Mouse (Mus musculus): ENCODE measurements at regions not wholly inside any gene's neighbourhood (a gene's known extent, or its start where the extent isn't known, plus 50 kb on each side); places are given as distances from the start of the nearest gene placed in this dataset.

GRCm38 (mm10) chr15:93000121-93000520, 274.9 kb downstream of the Gxylt1 start:
- no peaks in the 10 kb centered on the region for H3K9me3 ChIP-seq (replicated peaks; ENCODE audit: control insufficient read depth, insufficient read depth, low read length, poor library complexity, severe bottlenecking)
- no peak overlapping the region for H3K27ac ChIP-seq (ENCODE audit: insufficient read depth, low read length)
- H3K4me1 ChIP-seq (ENCODE audit: control insufficient read depth, insufficient read depth, low read length): peaks cover 2% of the 10 kb centered on the region
- no peak overlapping the region for H3K4me3 ChIP-seq (ENCODE audit: low read depth, low read length)
- TF ChIP-seq EP300 (IDR thresholded peaks at IDR 0.05; ENCODE audit: insufficient read depth, low read depth, low read length): no peak
- no peak for TF ChIP-seq CTCF (IDR thresholded peaks at IDR 0.05; ENCODE audit: low read depth, low read length)
- TF ChIP-seq POLR2A (IDR thresholded peaks at IDR 0.05; ENCODE audit: insufficient read depth, low read length): no peak
- H3K9ac ChIP-seq (ENCODE audit: low read depth, poor library complexity, severe bottlenecking): no peak overlapping the region
- H3K27me3 ChIP-seq (ENCODE audit: control insufficient read depth, insufficient read depth, low read length, poor library complexity, severe bottlenecking): peaks cover 1% of the 10 kb centered on the region; the same call in 1 of the 2 replicates
- H3K36me3 ChIP-seq (ENCODE audit: control insufficient read depth, insufficient read depth, low read length, poor library complexity, severe bottlenecking): no peaks in the 10 kb centered on the region

GRCm38 (mm10) chr15:92997933-92998332, 277.0 kb downstream of the Gxylt1 start:
- Histone ChIP-seq H3K27ac (ENCODE audit: insufficient read depth, low read length) (no peak overlapping the region), H3K4me3 (ENCODE audit: low read depth, low read length) (no peak overlapping the region), H3K36me3 (ENCODE audit: control insufficient read depth, insufficient read depth, low read length, poor library complexity, severe bottlenecking) (no peaks in the 10 kb centered on the region), H3K27me3 (ENCODE audit: control insufficient read depth, insufficient read depth, low read length, poor library complexity, severe bottlenecking) (peaks cover 1% of the 10 kb centered on the region; the same call in 1 of the 2 replicates), H3K4me1 (ENCODE audit: control insufficient read depth, insufficient read depth, low read length) (peaks cover 2% of the 10 kb centered on the region), H3K9ac (ENCODE audit: low read depth, poor library complexity, severe bottlenecking) (no peak overlapping the region), H3K9me3 (replicated peaks; ENCODE audit: control insufficient read depth, insufficient read depth, low read length, poor library complexity, severe bottlenecking) (no peaks in the 10 kb centered on the region)
- TF ChIP-seq POLR2A (IDR thresholded peaks at IDR 0.05; ENCODE audit: insufficient read depth, low read length): no peak
- TF ChIP-seq EP300 (IDR thresholded peaks at IDR 0.05; ENCODE audit: insufficient read depth, low read depth, low read length): no peak
- no peak for TF ChIP-seq CTCF (IDR thresholded peaks at IDR 0.05; ENCODE audit: low read depth, low read length)

GRCm38 (mm10) chr15:92994191-92994671, 280.7 kb downstream of the Gxylt1 start:
- H3K4me1 ChIP-seq (ENCODE audit: control insufficient read depth, insufficient read depth, low read length): no peaks in the 10 kb centered on the region
- no peak overlapping the region for H3K9ac ChIP-seq (ENCODE audit: low read depth, poor library complexity, severe bottlenecking)
- no peaks in the 10 kb centered on the region for H3K9me3 ChIP-seq (replicated peaks; ENCODE audit: control insufficient read depth, insufficient read depth, low read length, poor library complexity, severe bottlenecking)
- no peak for TF ChIP-seq EP300 (IDR thresholded peaks at IDR 0.05; ENCODE audit: insufficient read depth, low read depth, low read length)
- TF ChIP-seq CTCF (IDR thresholded peaks at IDR 0.05; ENCODE audit: low read depth, low read length): no peak
- TF ChIP-seq POLR2A (IDR thresholded peaks at IDR 0.05; ENCODE audit: insufficient read depth, low read length): no peak
- no peak overlapping the region for H3K27ac ChIP-seq (ENCODE audit: insufficient read depth, low read length)
- no peak overlapping the region for H3K4me3 ChIP-seq (ENCODE audit: low read depth, low read length)
- peaks cover 1% of the 10 kb centered on the region; the same call in 1 of the 2 replicates for H3K27me3 ChIP-seq (ENCODE audit: control insufficient read depth, insufficient read depth, low read length, poor library complexity, severe bottlenecking)
- no peaks in the 10 kb centered on the region for H3K36me3 ChIP-seq (ENCODE audit: control insufficient read depth, insufficient read depth, low read length, poor library complexity, severe bottlenecking)

- Histone ChIP-seq H3K4me3 (ENCODE audit: low read depth, low read length) (no peak overlapping the region), H3K27me3 (ENCODE audit: control insufficient read depth, insufficient read depth, low read length, poor library complexity, severe bottlenecking) (peaks cover 1% of the 10 kb centered on the region; the same call in 1 of the 2 replicates), H3K9me3 (replicated peaks; ENCODE audit: control insufficient read depth, insufficient read depth, low read length, poor library complexity, severe bottlenecking) (no peaks in the 10 kb centered on the region), H3K27ac (ENCODE audit: insufficient read depth, low read length) (no peak overlapping the region), H3K4me1 (ENCODE audit: control insufficient read depth, insufficient read depth, low read length) (no peaks in the 10 kb centered on the region), H3K9ac (ENCODE audit: low read depth, poor library complexity, severe bottlenecking) (no peak overlapping the region), H3K36me3 (ENCODE audit: control insufficient read depth, insufficient read depth, low read length, poor library complexity, severe bottlenecking) (no peaks in the 10 kb centered on the region)
- no peak for TF ChIP-seq EP300 (IDR thresholded peaks at IDR 0.05; ENCODE audit: insufficient read depth, low read depth, low read length)
- TF ChIP-seq CTCF (IDR thresholded peaks at IDR 0.05; ENCODE audit: low read depth, low read length): no peak
- TF ChIP-seq POLR2A (IDR thresholded peaks at IDR 0.05; ENCODE audit: insufficient read depth, low read length): no peak
Measured at GRCm38 (mm10) chr15:92993538-92994190, 281.3 kb downstream of the Gxylt1 start.

GRCm38 (mm10) chr15:92975774-92976173, 299.2 kb downstream of the Gxylt1 start:
- Histone ChIP-seq H3K9ac (ENCODE audit: low read depth, poor library complexity, severe bottlenecking) (no peak overlapping the region), H3K4me1 (ENCODE audit: control insufficient read depth, insufficient read depth, low read length) (no peaks in the 10 kb centered on the region), H3K27ac (ENCODE audit: insufficient read depth, low read length) (no peak overlapping the region), H3K9me3 (replicated peaks; ENCODE audit: control insufficient read depth, insufficient read depth, low read length, poor library complexity, severe bottlenecking) (no peaks in the 10 kb centered on the region), H3K4me3 (ENCODE audit: low read depth, low read length) (no peak overlapping the region), H3K36me3 (ENCODE audit: control insufficient read depth, insufficient read depth, low read length, poor library complexity, severe bottlenecking) (no peaks in the 10 kb centered on the region), H3K27me3 (ENCODE audit: control insufficient read depth, insufficient read depth, low read length, poor library complexity, severe bottlenecking) (no peaks in the 10 kb centered on the region)
- TF ChIP-seq EP300 (IDR thresholded peaks at IDR 0.05; ENCODE audit: insufficient read depth, low read depth, low read length) (no peak), POLR2A (IDR thresholded peaks at IDR 0.05; ENCODE audit: insufficient read depth, low read length) (no peak), CTCF (IDR thresholded peaks at IDR 0.05; ENCODE audit: low read depth, low read length) (no peak)

- Histone ChIP-seq H3K4me3 (ENCODE audit: low read depth, low read length) (no peak overlapping the region), H3K9ac (ENCODE audit: low read depth, poor library complexity, severe bottlenecking) (no peak overlapping the region), H3K4me1 (ENCODE audit: control insufficient read depth, insufficient read depth, low read length) (no peaks in the 10 kb centered on the region), H3K9me3 (replicated peaks; ENCODE audit: control insufficient read depth, insufficient read depth, low read length, poor library complexity, severe bottlenecking) (no peaks in the 10 kb centered on the region), H3K27me3 (ENCODE audit: control insufficient read depth, insufficient read depth, low read length, poor library complexity, severe bottlenecking) (no peaks in the 10 kb centered on the region), H3K27ac (ENCODE audit: insufficient read depth, low read length) (no peak overlapping the region), H3K36me3 (ENCODE audit: control insufficient read depth, insufficient read depth, low read length, poor library complexity, severe bottlenecking) (no peaks in the 10 kb centered on the region)
- no peak for TF ChIP-seq CTCF (IDR thresholded peaks at IDR 0.05; ENCODE audit: low read depth, low read length)
- no peak for TF ChIP-seq POLR2A (IDR thresholded peaks at IDR 0.05; ENCODE audit: insufficient read depth, low read length)
- TF ChIP-seq EP300 (IDR thresholded peaks at IDR 0.05; ENCODE audit: insufficient read depth, low read depth, low read length): no peak
Measured at GRCm38 (mm10) chr15:92974931-92975330, 300.0 kb downstream of the Gxylt1 start.
